Mouse (Mus musculus): Measurements from ENCODE around the gene Fbln5. TPM values are rescaled to one million over a fixed set of nuclear protein-coding genes. Genes with fewer than 3 reads are reported as not detected.

Fbln5 gene
- 7.2 and 7.3 TPM in 2 replicates for polyA plus RNA-seq (2012; rRNA removed)

GRCm38 (mm10) chr12:101818608-101819370 is at the start of gene Fbln5:
Gene Fbln5 (minus strand): TSS chr12:101819055.
- Histone ChIP-seq H3K4me3 (ENCODE audit: insufficient read depth, low read length) (peak within 1 kb of the TSS; percentile 35), H3K4me1 (ENCODE audit: control insufficient read depth, insufficient read depth, low read length) (peaks cover 1% of the 10 kb centered on the region; the same call in 1 of the 2 replicates), H3K27ac (ENCODE audit: insufficient read depth, low read length) (no peak within 1 kb of the TSS)
- TF ChIP-seq POLR2A (IDR thresholded peaks at IDR 0.05; ENCODE audit: extremely low read depth, insufficient read depth, low read length) = no peak
- TF ChIP-seq CTCF (IDR thresholded peaks at IDR 0.05; ENCODE audit: extremely low read depth, insufficient read depth, low read length) = no peak

- Histone ChIP-seq H3K4me3 (ENCODE audit: insufficient read depth, low read length) (no peak overlapping the region), H3K4me1 (ENCODE audit: control insufficient read depth, insufficient read depth, low read length) (no peaks in the 10 kb centered on the region), H3K27ac (ENCODE audit: insufficient read depth, low read length) (no peak overlapping the region)
- TF ChIP-seq POLR2A (IDR thresholded peaks at IDR 0.05; ENCODE audit: extremely low read depth, insufficient read depth, low read length) (no peak), CTCF (IDR thresholded peaks at IDR 0.05; ENCODE audit: extremely low read depth, insufficient read depth, low read length) (no peak)
Observed at GRCm38 (mm10) chr12:101862286-101862964, 43.6 kb upstream of the Fbln5 start.

- TF ChIP-seq CTCF (IDR thresholded peaks at IDR 0.05; ENCODE audit: extremely low read depth, insufficient read depth, low read length) (no peak), POLR2A (IDR thresholded peaks at IDR 0.05; ENCODE audit: extremely low read depth, insufficient read depth, low read length) (no peak)
- H3K4me3 ChIP-seq (ENCODE audit: insufficient read depth, low read length) = no peak overlapping the region
- no peak overlapping the region for H3K27ac ChIP-seq (ENCODE audit: insufficient read depth, low read length)
- no peaks in the 10 kb centered on the region for H3K4me1 ChIP-seq (ENCODE audit: control insufficient read depth, insufficient read depth, low read length)
Observed at GRCm38 (mm10) chr12:101860256-101860655, 41.4 kb upstream of the Fbln5 start.

- Histone ChIP-seq H3K4me3 (ENCODE audit: insufficient read depth, low read length) (no peak overlapping the region), H3K4me1 (ENCODE audit: control insufficient read depth, insufficient read depth, low read length) (no peaks in the 10 kb centered on the region)
- TF ChIP-seq CTCF (IDR thresholded peaks at IDR 0.05; ENCODE audit: extremely low read depth, insufficient read depth, low read length) (no peak), POLR2A (IDR thresholded peaks at IDR 0.05; ENCODE audit: extremely low read depth, insufficient read depth, low read length) (no peak)
Observed at GRCm38 (mm10) chr12:101858011-101858410, 39.2 kb upstream of the Fbln5 start.

GRCm38 (mm10) chr12:101854336-101854735 is 35.5 kb upstream of the Fbln5 start:
- Histone ChIP-seq H3K4me3 (ENCODE audit: insufficient read depth, low read length) (no peak overlapping the region), H3K4me1 (ENCODE audit: control insufficient read depth, insufficient read depth, low read length) (peaks cover 3% of the 10 kb centered on the region; the same call in 1 of the 2 replicates), H3K27ac (ENCODE audit: insufficient read depth, low read length) (no peak overlapping the region)
- TF ChIP-seq POLR2A (IDR thresholded peaks at IDR 0.05; ENCODE audit: extremely low read depth, insufficient read depth, low read length) (no peak), CTCF (IDR thresholded peaks at IDR 0.05; ENCODE audit: extremely low read depth, insufficient read depth, low read length) (no peak)

More at GRCm38 (mm10) chr12:101858011-101858410, 39.2 kb upstream of the Fbln5 start:
- no peak overlapping the region for H3K27ac ChIP-seq (ENCODE audit: insufficient read depth, low read length)

- no peak overlapping the region for H3K27ac ChIP-seq (ENCODE audit: insufficient read depth, low read length)
Observed at GRCm38 (mm10) chr12:101851846-101852564, 33.1 kb upstream of the Fbln5 start.

GRCm38 (mm10) chr12:101851314-101851713 is 32.5 kb upstream of the Fbln5 start:
- TF ChIP-seq CTCF (IDR thresholded peaks at IDR 0.05; ENCODE audit: extremely low read depth, insufficient read depth, low read length) (no peak), POLR2A (IDR thresholded peaks at IDR 0.05; ENCODE audit: extremely low read depth, insufficient read depth, low read length) (no peak)
- peaks cover 3% of the 10 kb centered on the region; the same call in 1 of the 2 replicates for H3K4me1 ChIP-seq (ENCODE audit: control insufficient read depth, insufficient read depth, low read length)
- H3K4me3 ChIP-seq (ENCODE audit: insufficient read depth, low read length) = no peak overlapping the region
- no peak overlapping the region for H3K27ac ChIP-seq (ENCODE audit: insufficient read depth, low read length)

More at GRCm38 (mm10) chr12:101851846-101852564, 33.1 kb upstream of the Fbln5 start:
- Histone ChIP-seq H3K4me3 (ENCODE audit: insufficient read depth, low read length) (no peak overlapping the region), H3K4me1 (ENCODE audit: control insufficient read depth, insufficient read depth, low read length) (peaks cover 3% of the 10 kb centered on the region; the same call in 1 of the 2 replicates)
- no peak for TF ChIP-seq POLR2A (IDR thresholded peaks at IDR 0.05; ENCODE audit: extremely low read depth, insufficient read depth, low read length)
- TF ChIP-seq CTCF (IDR thresholded peaks at IDR 0.05; ENCODE audit: extremely low read depth, insufficient read depth, low read length) = no peak

GRCm38 (mm10) chr12:101836546-101837274 is 17.9 kb upstream of the Fbln5 start:
- TF ChIP-seq POLR2A (IDR thresholded peaks at IDR 0.05; ENCODE audit: extremely low read depth, insufficient read depth, low read length) = no peak
- no peak for TF ChIP-seq CTCF (IDR thresholded peaks at IDR 0.05; ENCODE audit: extremely low read depth, insufficient read depth, low read length)
- Histone ChIP-seq H3K27ac (ENCODE audit: insufficient read depth, low read length) (no peak overlapping the region), H3K4me3 (ENCODE audit: insufficient read depth, low read length) (no peak overlapping the region), H3K4me1 (ENCODE audit: control insufficient read depth, insufficient read depth, low read length) (no peaks in the 10 kb centered on the region)

- TF ChIP-seq POLR2A (IDR thresholded peaks at IDR 0.05; ENCODE audit: extremely low read depth, insufficient read depth, low read length) (no peak), CTCF (IDR thresholded peaks at IDR 0.05; ENCODE audit: extremely low read depth, insufficient read depth, low read length) (no peak)
- no peaks in the 10 kb centered on the region for H3K4me1 ChIP-seq (ENCODE audit: control insufficient read depth, insufficient read depth, low read length)
- H3K4me3 ChIP-seq (ENCODE audit: insufficient read depth, low read length) = no peak overlapping the region
- no peak overlapping the region for H3K27ac ChIP-seq (ENCODE audit: insufficient read depth, low read length)
Observed at GRCm38 (mm10) chr12:101834715-101835114, 15.9 kb upstream of the Fbln5 start.

Measured in cortical plate, adult 2 months (tissue).